Mouse (Mus musculus) left cerebral cortex, postnatal 25 days (tissue): ENCODE measurements at regions not wholly inside any gene's neighbourhood (a gene's known extent, or its start where the extent isn't known, plus 50 kb on each side); places are given as distances from the start of the nearest gene placed in this dataset.

Experiments used
- DNase-seq, 2 experiments: peaks; one replicate each; pipeline ENCODE4 v3.0.0; 2022; ENCODE audit warnings: low spot score in 2 of 2, mixed read lengths in 1 of 2
- intact Hi-C: fragments of 180-260 bp; cut with DNase I; formaldehyde crosslinking; loops from one replicate; pipeline ENCODE4 v1.15.1; 2025

DNA sequence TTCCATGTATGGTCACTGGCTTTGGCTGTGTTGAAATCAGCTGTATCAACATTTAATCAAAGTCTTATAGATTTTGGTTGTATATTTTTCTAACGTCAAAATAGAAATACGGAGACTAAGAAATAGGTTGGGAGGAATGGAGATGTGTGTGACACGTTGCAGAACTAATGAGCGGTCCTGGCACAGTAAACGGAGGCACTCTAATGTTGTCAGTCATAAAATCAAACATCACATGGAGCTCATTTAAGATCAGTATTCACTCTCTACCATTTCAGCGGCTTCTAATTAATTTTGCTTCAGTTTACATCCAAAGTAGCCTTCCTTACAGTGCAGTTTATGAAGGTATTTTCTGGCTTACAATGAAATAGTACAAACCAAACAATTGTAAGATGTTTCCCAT, 246.1 kb downstream of the Twistnb start:
- intact Hi-C loops = no loop called here

DNA sequence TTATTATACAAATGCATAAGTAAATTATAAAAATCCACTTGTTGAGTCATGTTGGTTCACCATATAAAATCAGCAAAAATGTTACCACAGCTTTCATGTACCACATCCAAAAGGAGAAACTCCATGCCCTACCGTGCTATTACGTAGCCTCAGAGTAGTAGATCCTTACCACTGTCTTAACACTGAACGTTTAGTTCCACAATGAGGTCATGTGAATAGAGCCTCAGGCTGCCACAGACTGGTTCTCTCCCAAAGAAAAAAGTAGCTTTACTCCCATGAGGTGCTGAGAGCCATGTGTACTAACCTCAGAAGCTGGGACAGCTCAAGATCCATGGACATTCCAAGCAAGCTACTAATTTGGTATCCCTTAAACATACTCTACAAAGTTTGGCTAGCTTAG, 235.4 kb upstream of the Ferd3l start:
- intact Hi-C loops = no loop called here
- no peak for DNase-seq

More for the DNA sequence above, 246.1 kb downstream of the Twistnb start:
- no peak for DNase-seq

DNA sequence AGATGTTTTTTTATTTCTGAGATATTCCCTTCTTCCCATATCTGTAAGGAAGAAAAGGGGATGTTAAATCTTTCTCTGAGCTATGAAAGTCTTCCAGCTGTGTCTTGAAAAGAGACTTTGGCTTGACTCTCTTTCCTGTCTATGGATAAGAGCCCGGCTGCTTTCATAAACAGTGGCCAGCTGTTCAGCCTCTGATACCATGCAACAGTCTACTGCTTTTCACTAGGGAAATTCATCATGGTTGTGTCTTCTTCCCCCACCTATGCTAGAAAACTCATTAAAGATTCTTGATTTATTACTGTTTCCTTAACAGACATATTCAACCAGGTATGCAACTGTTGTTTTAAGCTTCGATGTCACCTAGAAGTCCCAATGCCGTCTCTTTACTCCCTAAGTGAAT, 213.8 kb upstream of the Ferd3l start:
- intact Hi-C loops = no loop called here
- DNase-seq = no peak

DNA sequence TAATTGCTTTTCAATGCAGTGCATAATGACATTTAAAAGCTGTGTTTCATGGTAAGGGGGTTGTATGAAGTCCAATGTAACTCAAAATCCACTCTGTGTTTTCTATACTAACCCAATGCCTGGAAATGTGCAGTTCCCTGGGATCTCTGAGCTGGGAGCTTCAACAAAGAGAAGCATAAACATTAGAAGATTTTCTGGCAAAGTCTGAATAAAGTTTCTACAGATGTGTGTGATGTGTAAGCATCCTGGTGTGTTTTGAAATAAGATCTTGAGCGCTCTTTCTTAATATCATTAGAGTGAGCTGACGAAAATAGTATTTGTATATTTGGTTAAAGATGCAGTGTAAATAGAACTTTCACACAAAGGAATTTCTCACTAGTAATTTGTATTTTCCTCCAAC, 212.2 kb upstream of the Ferd3l start:
- intact Hi-C loops = no loop called here
- no peak for DNase-seq

DNA sequence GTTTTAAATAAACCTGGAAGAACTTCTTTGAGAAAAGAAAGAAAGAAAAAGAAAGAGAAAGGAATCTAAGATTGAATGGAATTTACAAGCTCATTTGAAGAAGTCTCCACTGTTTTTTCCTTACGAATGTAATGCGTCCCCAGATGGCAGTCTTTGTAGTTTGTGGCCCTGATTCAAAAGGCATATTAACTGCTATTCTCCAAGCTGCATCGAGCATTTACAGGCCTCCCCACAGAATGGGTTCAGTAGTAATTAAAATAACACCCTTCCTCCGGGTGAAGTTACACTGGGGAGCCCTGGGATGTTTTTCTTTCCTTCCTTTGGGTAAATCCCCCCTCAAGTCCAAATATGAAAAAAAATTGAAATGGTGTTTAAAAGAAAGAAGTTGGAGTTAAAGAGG, 211.2 kb upstream of the Ferd3l start:
- intact Hi-C loops = no loop called here

DNA sequence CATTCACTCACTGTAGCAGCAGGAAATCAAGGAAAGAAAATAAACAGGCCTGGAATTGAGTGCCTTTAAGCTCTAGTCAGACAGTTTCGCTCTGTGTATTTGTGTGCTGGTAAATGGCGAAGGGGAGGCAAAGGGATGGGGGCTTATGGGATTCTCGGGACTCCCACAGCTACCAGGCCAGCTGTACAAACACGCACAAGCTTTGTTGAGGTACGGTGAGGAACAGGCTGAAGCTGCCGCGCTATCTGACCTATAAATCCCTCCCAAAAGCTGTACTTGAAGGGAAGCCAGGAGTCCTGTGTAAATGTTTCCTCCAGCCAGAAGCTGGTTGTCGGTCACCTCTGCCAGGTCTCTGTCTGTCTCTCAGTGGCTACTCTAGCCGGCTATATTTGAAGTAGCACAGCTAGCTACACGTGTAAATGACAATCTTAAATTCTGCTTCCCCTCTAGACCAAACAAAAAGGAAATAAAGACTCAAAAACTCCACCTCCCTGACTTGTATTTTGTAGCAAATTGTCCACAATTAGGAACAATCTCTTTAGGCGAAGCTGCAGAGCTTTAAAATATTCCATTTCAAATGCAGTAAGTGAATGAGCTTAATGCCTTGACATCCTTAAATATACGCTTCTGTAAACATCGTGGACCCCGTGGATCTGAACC, 210.5 kb upstream of the Ferd3l start:
- peak in 1 of 2 experiments; percentile 22 for DNase-seq
- intact Hi-C loops = no loop called here

More for the DNA sequence above, 211.2 kb upstream of the Ferd3l start:
- no peak for DNase-seq

GRCm38 (mm10) chr12:33719063-33719462, 209.2 kb upstream of the Ferd3l start:
- intact Hi-C loops = no loop called here

DNA sequence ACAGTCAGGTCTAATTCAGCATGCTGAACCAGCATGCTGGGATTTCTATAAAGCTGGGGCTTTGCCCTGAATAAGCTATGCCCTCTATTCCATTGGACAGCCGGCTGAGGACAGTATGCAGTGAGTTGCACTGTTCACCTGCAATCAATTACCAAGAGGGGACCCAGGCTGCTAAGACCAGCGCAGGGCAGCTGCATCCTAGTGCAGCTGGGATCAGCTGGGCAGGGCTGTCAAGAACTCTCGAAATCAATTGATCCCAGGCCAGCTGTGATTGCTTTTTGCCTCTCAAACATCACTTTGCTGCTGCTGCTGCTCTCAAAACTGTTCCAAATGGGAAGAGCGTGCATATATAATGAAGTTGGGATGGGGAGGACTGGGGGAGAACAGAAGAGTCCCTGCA, 196.3 kb upstream of the Ferd3l start:
- no peak for DNase-seq
- intact Hi-C loops = no loop called here

More at GRCm38 (mm10) chr12:33719063-33719462, 209.2 kb upstream of the Ferd3l start:
- DNase-seq = peak; percentile 5 to 7

GRCm38 (mm10) chr12:33775563-33776468, 152.4 kb upstream of the Ferd3l start:
- DNase-seq = no peak
- intact Hi-C loops = no loop called here

DNA sequence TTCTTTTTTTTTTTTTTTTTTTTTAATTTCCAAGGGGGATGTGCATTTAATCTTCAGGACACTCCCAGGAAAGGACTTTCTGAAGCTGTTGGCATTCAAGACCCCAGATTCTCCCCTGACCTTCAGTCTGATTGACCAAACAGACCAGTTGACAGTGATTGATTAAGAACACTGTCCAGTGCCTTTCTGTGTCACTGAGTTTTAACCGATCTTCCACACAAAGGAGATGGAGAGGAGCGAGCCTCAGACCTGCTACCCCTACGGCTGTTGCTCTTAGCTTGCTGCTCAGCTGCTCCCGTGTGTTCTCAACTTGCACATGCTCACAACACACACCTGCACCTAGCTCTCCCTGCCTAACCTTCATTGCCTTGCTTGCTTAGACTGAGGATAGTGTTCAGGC, 149.7 kb upstream of the Ferd3l start:
- intact Hi-C loops = no loop called here
- DNase-seq = no peak

GRCm38 (mm10) chr12:33779898-33780297, 148.3 kb upstream of the Ferd3l start:
- intact Hi-C loops = no loop called here
- no peak for DNase-seq

DNA sequence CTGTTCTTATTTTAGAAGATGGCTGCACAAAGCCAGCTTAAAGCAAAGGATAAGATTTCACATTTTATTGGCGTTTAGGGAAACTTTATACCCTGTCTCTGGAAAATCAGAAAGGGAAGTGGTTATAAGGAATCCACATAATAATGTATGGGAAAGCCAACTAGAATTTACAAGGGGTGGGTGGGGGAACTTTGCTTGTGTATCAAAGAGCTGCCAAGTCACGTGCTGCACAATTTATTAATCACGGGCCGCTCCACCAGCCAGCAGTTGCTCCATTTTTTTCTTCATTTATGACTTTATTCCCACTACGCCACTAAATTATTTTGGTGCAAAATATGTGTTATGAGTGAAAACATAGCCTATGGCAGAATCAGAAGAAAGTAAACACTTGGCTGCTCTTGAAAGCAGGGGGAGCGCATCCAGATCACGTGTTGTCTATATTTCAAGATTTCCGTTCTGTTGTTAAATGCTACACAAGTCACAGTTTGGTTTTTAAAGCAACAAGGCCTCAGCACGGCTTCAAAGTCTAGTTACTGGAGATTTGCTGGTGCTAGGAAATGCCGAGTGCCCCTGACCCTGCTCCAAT, 123.9 kb upstream of the Ferd3l start:
- intact Hi-C loops = no loop called here
- no peak for DNase-seq

DNA sequence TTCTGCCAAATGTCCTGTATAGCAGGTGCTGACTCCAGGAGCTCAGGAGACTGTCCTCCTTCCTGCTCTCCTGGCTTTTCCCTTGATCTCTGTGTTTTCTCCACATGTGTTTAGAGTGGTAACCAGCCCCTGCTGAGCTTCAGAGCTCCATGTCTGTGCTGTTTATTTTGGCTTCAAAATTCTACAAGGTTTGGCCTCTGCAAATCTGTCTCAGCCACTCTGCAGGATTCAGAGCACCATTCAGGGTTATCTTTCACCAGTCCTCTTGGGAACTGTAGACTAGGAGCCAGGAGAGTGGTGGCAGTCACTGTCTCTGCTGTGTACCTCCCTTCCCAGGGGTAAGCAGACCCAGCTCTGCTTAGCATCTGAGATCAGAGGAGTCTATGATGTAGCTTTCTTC, 102.7 kb upstream of the Ferd3l start:
- intact Hi-C loops = no loop called here
- DNase-seq = no peak

DNA sequence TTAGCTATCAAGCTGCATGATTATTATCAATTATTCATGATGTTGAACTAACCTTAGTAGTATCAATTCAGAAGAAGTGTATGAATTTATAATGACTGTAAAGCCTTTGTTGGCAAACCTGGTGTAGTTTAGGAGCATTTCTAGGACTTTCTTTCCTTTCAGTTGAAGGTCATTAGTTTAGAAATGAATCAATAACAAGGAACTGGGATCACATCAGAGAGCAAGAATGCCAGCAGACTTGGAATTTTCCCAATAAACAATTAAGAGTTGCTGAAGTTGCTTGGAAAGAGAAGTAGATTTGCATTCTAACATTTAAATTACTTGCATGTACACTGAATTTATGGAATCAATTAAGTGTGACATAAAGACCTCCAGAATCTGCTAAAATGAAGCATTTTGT, 79.1 kb upstream of the Ferd3l start:
- no peak for DNase-seq
- intact Hi-C loops = no loop called here

GRCm38 (mm10) chr12:33851736-33852135, 76.5 kb upstream of the Ferd3l start:
- DNase-seq = no peak
- intact Hi-C loops = no loop called here
